Mouse (Mus musculus) stomach, embryonic 15.5 days (tissue): ENCODE data around the gene Samd8. TPM values are rescaled to one million over a fixed set of nuclear protein-coding genes. Genes with fewer than 3 reads are reported as not detected.
A peak's percentile ranks its signal among the peaks of the same experiment; 100 is the strongest.

Experiments
- ATAC-seq: fragments of 200-750 bp; cut with Nextera tagmentation; 2 replicates; pipeline ENCODE4 v1.8.0; 2017; ENCODE audit warnings: low read depth, moderate number of reproducible peaks, moderate TSS enrichment; ENCODE audit not compliant: insufficient read depth, low FRiP score
- H3K27ac ChIP-seq: fragments of 300-500 bp; sonication (generic); 2 replicates; pipeline ENCODE4 v1.5.1; 2015; ENCODE audit warnings: mild to moderate bottlenecking, inconsistent platforms
- H3K27me3 ChIP-seq: fragments of 300-500 bp; sonication (generic); replicated peaks from 2 replicates; pipeline ENCODE4 v1.6.1; 2015; ENCODE audit warnings: inconsistent platforms
- H3K36me3 ChIP-seq: fragments of 300-500 bp; sonication (generic); 2 replicates; pipeline ENCODE4 v1.6.1; 2015; ENCODE audit warnings: inconsistent platforms
- H3K4me1 ChIP-seq: fragments of 300-500 bp; sonication (generic); 2 replicates; pipeline ENCODE4 v1.6.1; 2015; ENCODE audit warnings: inconsistent platforms
- H3K4me2 ChIP-seq: fragments of 300-500 bp; sonication (generic); 2 replicates; pipeline ENCODE4 v1.6.1; 2015; ENCODE audit warnings: mild to moderate bottlenecking, inconsistent platforms
- H3K4me3 ChIP-seq: fragments of 300-500 bp; sonication (generic); replicated peaks from 2 replicates; pipeline ENCODE4 v1.5.1; 2015; ENCODE audit warnings: inconsistent platforms
- H3K9ac ChIP-seq: fragments of 300-500 bp; sonication (generic); 2 replicates; pipeline ENCODE4 v1.6.1; 2015; ENCODE audit warnings: inconsistent platforms
- H3K9me3 ChIP-seq: fragments of 300-500 bp; sonication (generic); 2 replicates; pipeline ENCODE4 v1.6.1; 2016; ENCODE audit warnings: inconsistent platforms
- WGBS: fragments of 180-500 bp; shearing (Covaris S2); methylation state at CpG from one replicate; pipeline ENCODE4 v1.1.7; 2015; 5-methylcytosine and 5-hydroxymethylcytosine counted together
- polyA plus RNA-seq: library from polyadenylated mRNA; unstranded; fragments of >200 nt; fragmentation: Nextera tagmentation; extraction: Ambion mirVana; gene quantifications from 2 replicates; pipeline ENCODE4 v1.2.1, GENCODE M21; 2015

Samd8 gene
- polyA plus RNA-seq, 1 experiment from 2014 or later = 12.0 TPM

DNA sequence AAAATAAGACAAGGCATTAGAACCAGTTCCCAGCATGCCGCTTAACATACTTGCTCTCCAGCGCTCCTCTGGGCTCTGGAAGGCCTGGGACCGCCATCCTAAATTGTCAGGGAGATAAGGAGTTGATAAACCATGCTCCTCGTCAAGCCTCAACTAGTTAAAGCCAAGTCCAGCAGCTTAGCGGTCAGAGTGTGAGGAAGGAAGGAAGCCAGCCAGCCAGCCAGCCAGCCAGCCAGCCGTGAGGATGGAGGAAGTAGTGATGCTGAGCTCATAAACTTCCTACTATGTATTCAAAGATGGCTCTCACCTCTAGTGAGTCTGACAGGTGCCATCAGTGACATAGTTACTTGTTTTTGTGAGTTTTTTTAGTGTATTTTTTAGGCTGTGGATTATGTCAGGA, 92.9 kb downstream of the Samd8 start:
- H3K4me1 ChIP-seq = peaks cover 13% of the 10 kb centered on the region
- no peak overlapping the region for H3K9ac ChIP-seq
- no peaks in the 10 kb centered on the region for H3K27me3 ChIP-seq
- H3K27ac ChIP-seq = no peak overlapping the region
- no peak for ATAC-seq
- H3K4me3 ChIP-seq = no peak overlapping the region
- 66% methylated on average over 6 of the region's 6 CpGs for WGBS
- peaks cover 69% of the 10 kb centered on the region for H3K36me3 ChIP-seq
- H3K4me2 ChIP-seq = no peak overlapping the region
- H3K9me3 ChIP-seq = no peaks in the 10 kb centered on the region

DNA sequence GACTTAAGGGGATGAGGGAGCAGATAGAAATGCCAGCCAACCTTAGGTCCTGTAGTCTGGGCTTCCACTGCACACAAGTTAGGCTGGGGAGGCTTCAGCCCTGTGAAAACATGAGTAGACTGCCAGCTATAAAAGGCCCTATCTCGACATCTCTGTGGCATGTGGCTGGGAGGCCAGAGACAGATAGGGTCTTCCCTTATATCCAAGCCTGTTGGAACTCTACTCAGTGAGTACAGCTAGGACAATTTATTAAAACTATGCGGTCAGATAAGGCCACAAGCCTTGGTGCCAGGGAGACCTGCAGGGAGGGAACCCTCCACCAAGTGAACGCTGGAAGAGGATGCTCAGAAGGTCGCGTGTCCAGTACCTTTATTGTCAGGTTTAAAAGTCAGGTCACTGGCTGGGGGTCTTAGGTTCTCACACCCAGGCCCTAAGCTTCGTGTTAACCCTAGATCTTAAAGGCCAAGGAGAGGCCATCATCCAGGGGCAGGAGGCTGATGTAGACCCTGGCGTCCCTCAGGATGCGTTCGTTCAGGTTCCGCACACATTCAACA, 96.6 kb downstream of the Samd8 start:
- peak overlapping the region; percentile 97 for H3K4me2 ChIP-seq
- H3K4me1 ChIP-seq = peaks cover 24% of the 10 kb centered on the region
- H3K36me3 ChIP-seq = peaks cover 35% of the 10 kb centered on the region
- H3K9me3 ChIP-seq = no peaks in the 10 kb centered on the region
- no peak overlapping the region; the same call in 1 of the 2 replicates for H3K9ac ChIP-seq
- WGBS = 21% methylated on average over 10 of the region's 10 CpGs
- H3K27ac ChIP-seq = peak overlapping the region; percentile 79
- peak overlapping the region; percentile 60 for H3K4me3 ChIP-seq
- no peaks in the 10 kb centered on the region for H3K27me3 ChIP-seq
- no peak for ATAC-seq

DNA sequence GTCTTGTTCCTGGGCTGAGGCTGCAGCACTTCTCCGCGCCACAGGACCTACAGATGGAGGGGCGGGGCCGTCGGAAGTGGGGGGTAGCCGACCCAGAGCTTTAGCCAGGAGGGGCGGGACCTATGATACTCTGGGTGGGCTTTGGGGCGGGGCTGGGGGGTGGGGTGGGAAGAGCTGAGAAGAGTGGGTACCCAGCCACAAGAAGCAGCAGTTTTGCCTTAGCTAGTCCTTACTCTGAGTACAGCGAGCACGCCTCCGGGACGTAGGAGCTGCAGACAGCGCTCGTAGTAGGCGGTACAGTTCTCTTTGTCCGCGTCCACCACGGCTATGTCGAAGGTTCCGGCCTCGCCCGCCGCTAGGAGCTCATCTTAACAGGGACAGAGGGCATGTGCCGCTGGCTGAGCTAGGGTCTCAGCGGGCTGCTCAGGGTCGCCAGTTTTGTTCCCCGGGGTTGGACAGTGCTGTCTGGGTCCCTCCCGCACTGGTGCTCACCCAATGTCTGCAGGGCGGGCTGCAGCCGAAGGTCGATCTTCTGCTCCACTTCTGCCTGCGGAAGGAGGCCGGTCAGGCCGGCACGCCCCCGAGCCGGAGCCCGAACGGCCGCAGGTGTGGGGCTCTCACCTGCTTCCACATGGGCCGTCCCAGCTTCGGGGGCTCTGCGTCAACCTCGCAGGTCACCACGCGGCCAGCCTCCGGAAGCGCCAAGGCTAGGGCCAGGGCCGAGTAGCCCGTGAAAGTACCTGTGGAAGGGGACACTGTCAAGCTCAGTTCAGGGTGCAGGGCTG, 97.2 kb downstream of the Samd8 start:
- peak overlapping the region; percentile 79 for H3K27ac ChIP-seq
- peaks cover 24% of the 10 kb centered on the region for H3K4me1 ChIP-seq
- WGBS = under 1% methylated on average over 50 of the region's 50 CpGs
- no peaks in the 10 kb centered on the region for H3K9me3 ChIP-seq
- H3K4me3 ChIP-seq = peak overlapping the region; percentile 60
- peak overlapping the region; percentile 97 for H3K4me2 ChIP-seq
- no peaks in the 10 kb centered on the region for H3K27me3 ChIP-seq
- H3K36me3 ChIP-seq = peaks cover 28% of the 10 kb centered on the region
- H3K9ac ChIP-seq = peak overlapping the region; percentile 40
- ATAC-seq = peak; percentile 36

Other genes with a start within 250 kb of the Samd8 start
- gene Dupd1, start 36.0 kb upstream of the Samd8 start, polyA plus RNA-seq = not detected in 2 replicates
- not detected in 2 replicates for gene Dusp13, start 650 bp downstream of the Samd8 start, polyA plus RNA-seq
- 264 and 310 TPM in 2 replicates for gene Vdac2, start 74.7 kb downstream of the Samd8 start, polyA plus RNA-seq
- gene Comtd1, start 98.4 kb downstream of the Samd8 start, polyA plus RNA-seq = 42.2 and 48.1 TPM in 2 replicates
- gene Zfp503, start 239.1 kb downstream of the Samd8 start, polyA plus RNA-seq = 21.4 and 21.7 TPM in 2 replicates